Mouse (Mus musculus): ENCODE data around the gene Gm20388.

DNA sequence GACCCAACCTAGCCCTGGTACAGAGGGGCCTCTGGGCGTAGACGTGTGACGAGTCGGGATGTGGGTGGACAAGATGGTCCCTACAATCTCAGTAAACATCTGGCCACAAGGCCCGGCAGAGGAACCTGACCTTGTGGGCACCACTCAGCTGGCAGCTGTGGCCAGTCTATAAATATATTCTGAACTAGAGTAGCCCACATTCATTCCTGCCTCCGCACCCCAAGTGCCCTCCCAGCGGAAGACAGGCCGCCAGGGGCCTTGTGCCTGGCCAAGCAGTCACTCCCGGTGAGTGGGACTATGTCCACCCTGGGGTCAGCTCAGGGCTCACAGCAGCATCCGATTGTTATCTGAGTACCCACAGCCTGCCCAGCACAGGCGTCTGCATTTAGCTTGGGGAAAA is 2327.6 kb downstream of the Gm20388 start:
- TF ChIP-seq CTCF (IDR thresholded peaks at IDR 0.05; ENCODE audit: low read depth, low read length) (no peak), POLR2AphosphoS5 (IDR thresholded peaks at IDR 0.05; ENCODE audit: insufficient replicate concordance, low read depth, low read length) (no peak), GATA1 (IDR thresholded peaks at IDR 0.05; ENCODE audit: borderline replicate concordance, low read length) (no peak), GATA2 (IDR thresholded peaks at IDR 0.05; ENCODE audit: borderline replicate concordance, low read depth, low read length) (no peak)

Data from G1E (cell line).